Mouse (Mus musculus): Measurements from ENCODE around the gene Plac1.

The Plac1 gene

DNA sequence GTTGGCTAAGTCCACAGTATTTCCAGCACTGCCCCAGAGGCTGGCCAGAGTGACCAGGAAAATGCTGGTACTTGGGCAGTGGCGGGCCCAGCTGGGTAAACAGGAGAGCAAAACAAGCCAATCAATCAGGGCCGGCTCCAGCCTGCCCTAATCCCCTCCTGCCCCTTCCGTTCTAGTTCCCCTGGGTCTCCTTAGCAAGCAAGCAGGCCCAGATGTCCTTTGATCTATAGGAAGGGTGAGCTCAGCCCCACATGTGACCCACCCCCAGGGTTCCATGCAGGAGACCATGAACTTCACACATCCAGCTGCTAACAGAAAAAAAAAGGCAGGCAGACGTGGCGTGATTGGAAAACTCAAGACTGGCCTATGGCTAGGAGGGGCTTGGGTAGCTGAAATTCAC is 43.5 kb downstream of the Plac1 start:
- no peak for DNase-seq

- DNase-seq, result no peak
These were observed 51.2 kb downstream of the Plac1 start for GRCm38 (mm10) chrX:53188692-53189091.

- no peak for DNase-seq
These were observed 60.1 kb downstream of the Plac1 start for GRCm38 (mm10) chrX:53179801-53180200.

DNA sequence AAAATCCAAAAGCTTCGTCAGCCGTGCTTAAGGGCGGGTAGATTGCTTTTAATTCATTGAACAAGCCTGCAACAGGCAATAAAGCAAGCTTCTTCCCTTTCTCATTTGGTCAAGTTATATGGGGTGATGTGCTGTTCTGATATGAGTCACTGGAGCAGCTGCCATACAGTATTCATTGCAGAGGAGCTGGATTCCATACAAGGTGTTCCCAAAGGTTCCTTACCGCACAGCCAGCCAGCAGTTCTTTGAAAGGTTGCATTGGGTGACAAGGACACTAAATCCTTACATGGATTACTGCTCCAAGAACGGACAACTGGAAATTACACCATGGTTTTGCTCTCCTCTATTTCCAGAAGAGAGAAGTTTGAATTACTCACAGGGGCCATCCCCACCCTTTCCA is 63.6 kb downstream of the Plac1 start:
- no peak for DNase-seq

DNA sequence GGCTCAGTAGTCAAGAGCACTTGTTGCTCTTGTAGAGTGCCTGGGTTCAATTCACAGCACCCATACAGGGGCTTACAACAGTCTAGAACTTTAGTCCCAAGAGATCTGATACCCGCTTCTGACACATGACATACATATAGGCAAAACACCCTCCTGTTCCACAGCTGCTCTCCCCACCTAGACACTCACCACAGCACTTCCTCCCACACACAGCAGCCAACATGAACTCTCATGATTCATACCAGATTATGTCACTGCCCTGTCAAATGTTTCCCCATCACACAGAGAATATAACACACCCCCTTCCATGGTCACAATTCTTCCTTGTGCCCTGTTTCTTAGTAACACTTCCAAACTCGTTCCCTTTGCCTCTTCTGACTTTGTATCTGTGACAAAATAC is 71.3 kb downstream of the Plac1 start:
- no peak for DNase-seq

DNA sequence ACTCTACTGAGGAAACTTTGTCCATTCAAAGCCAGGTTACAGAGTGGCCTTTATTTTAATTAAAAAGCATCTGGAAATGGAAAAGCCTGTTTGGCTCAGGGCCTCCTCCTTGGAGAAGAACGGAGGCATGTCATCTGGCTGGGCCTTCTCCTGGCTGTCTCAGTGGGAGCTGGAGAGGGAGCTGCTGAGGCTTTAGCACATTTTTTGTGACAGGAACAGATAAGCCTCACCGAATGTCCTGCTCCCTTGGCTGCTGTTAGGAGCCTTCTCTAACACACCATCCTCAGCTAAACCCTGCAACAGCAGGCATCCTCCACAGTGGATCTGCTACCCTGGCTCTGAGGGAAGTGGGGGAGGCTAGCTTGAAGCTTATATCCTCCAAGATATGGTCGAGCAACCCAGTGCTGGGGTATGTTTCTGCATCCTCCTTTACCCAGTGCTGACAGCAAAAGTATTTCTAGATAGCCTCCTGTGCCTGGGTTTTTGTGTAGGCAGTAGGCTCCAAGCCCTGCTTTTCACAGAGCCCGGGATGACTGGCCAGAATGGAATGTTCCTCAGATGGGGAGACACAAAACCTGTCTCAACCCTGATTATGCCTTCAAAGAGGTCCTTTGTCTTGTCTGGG is 72.9 kb downstream of the Plac1 start:
- DNase-seq, result no peak

- peak; percentile 5 for DNase-seq
These were observed 73.5 kb downstream of the Plac1 start for GRCm38 (mm10) chrX:53166251-53166900.

- no peak for DNase-seq
These were observed 77.3 kb downstream of the Plac1 start for GRCm38 (mm10) chrX:53162589-53162988.

DNA sequence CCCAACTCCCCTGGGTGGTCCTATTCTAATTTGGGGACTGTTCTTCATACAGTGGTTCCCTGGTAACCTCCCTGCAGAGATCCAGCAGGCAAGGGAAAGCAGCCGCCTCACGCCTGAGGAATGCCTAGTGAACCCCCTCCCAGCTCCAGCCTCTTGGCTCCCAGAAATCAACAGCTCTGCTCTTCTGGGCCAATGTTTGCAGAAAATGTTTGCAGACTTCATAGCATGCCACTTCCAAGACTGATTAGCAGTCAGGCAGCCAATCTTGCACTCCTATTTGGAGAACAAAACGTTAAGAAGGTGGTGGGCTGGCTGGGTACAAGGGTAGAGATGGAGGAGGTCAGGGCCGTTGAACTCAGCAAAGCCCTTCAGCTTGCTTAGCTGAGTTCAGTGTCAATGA is 78.3 kb downstream of the Plac1 start:
- DNase-seq, result peak; percentile 49

DNA sequence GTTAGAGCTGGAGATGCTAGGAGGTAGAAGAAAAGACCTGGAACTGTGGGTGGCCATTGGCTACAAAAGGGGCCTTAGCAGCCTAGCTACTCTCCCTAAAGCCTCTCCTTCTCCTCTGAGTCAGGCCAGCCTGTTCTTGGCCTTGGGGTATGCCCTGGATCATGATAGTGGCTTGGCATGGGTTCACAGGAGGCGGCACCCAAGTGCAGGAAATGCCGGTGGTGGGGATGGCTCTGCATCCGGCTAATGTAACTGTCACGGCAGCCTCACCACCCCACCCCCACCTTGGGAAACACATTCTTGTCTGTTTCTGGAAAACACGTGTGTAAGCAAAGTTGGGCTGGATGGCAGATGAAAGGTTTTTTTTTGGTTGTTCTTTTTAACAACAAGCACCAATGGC is 78.8 kb downstream of the Plac1 start:
- DNase-seq, result peak; percentile 73

GRCm38 (mm10) chrX:53148039-53148438 is 91.9 kb downstream of the Plac1 start:
- no peak for DNase-seq

DNA sequence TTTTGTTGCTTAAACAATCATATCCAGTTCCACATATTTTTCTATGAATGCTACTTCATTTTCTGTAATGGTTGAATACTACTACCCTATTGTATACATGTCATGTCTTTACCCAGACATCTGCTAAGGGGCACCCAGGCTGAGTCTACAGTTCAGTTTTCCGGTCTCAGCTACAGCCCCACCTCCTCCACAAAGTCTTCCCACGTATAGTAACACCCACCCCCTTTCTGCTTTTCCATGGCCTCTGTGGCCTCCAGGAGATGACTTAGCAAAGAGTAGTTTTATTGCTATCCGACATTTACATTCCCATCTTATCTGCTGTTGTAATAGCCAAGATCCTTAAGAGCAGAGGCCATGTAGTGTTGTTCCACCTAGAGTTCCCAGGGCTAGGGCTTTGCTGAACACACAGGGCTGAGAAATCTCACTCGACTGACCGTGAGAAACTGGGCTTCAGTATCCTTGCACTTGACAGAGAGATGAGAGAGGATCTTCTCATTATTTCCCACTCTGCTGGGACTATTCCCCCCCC is 93.5 kb downstream of the Plac1 start:
- DNase-seq, result no peak

- DNase-seq, result no peak
These were observed 100.3 kb downstream of the Plac1 start for GRCm38 (mm10) chrX:53139641-53140040.

- no peak for DNase-seq
These were observed 102.8 kb downstream of the Plac1 start for GRCm38 (mm10) chrX:53137066-53137465.

DNA sequence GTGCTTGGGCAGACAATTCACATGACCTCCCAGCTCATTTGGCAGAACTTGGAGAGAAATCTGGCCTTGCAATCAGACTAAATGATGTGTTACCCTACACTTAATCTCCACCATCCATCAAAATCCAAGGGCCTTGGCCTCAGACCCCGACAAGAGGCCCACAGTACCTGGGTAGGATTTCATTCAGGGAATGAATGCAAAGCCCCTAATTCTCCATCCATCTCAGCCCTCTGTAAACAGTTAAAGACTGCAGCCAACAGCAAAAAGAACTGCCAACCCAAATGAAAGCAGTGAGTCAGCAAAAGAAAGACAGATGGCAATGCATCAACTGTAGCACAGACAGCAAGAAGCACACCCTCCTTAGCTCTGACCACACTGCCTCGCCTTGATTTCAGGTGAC is 110.4 kb downstream of the Plac1 start:
- DNase-seq, result no peak

GRCm38 (mm10) chrX:53126492-53127033 is 113.3 kb downstream of the Plac1 start:
- no peak for DNase-seq

DNA sequence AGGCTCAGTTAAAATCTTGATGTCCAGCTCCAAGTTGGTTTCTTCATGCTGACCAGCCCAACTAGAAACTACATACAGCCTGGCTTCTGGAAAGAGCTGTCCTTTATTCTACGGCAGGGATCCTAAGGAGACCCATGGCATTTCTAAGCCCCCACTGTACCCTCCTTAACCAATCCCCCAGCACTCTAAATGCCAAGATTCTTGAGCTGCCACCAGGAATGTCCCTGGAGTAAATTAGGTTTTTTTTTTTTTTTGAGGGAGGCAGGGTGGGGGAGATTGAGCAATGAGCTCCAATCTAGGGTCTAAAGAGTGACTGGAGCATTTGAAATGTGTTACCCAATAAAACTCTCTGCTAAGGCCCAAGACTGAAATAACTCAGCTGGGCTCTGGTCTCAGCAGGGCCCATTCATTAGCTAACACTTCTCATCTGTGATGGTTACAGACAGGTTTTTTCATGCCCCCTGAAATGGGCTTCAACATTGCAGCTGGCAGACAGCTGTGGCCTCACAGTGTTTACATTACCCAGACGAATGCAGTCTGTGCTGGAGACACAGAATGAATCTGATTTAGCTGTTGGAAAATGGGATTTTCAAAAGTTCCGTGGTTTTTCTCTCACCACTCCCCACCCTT is 114.0 kb downstream of the Plac1 start:
- peak; percentile 24 for DNase-seq

DNA sequence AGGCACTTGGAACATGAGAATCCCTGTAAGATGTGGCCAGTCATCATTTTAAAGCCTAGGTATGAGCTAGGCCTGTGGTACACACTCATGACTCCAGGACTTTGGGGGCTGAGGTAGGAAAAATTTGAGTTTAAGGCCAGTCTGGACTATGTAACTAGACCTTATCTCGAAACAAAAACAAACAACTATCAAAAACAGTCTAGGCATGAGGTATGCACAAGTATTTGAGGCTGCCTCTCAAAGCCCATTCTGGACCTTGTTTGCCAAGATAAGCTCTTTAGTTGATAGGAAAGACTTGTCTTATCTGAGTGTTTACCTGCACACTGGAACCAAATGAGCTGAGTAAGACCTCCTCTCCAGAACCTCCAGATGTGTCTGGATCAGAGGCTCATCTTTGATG is 116.3 kb downstream of the Plac1 start:
- DNase-seq, result peak; percentile 26

- no peak for DNase-seq
These were observed 121.3 kb downstream of the Plac1 start for GRCm38 (mm10) chrX:53118631-53119030.

DNA sequence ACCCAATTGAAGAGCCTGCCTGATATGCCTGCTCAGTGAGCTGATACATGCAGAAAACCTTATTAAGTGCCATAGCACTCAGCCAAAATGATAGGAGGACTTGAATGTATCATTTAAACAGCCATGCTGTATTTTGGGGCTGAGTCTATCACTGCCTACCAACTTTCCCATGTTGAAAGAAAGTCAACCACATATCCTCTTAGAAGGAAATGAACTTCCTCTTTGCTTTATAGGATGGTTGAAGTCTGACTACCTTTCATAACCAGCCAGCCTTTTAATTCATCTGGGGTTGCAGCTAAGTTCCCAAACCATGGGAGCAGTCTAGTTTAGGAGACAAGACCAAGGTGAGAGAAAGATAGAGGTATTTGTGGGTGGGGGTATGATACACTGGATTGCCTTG is 121.9 kb downstream of the Plac1 start:
- DNase-seq, result no peak

- DNase-seq, result no peak
These were observed 124.9 kb downstream of the Plac1 start for GRCm38 (mm10) chrX:53114994-53115393.

- DNase-seq, result no peak
These were observed 129.8 kb downstream of the Plac1 start for GRCm38 (mm10) chrX:53110142-53110541.

DNA sequence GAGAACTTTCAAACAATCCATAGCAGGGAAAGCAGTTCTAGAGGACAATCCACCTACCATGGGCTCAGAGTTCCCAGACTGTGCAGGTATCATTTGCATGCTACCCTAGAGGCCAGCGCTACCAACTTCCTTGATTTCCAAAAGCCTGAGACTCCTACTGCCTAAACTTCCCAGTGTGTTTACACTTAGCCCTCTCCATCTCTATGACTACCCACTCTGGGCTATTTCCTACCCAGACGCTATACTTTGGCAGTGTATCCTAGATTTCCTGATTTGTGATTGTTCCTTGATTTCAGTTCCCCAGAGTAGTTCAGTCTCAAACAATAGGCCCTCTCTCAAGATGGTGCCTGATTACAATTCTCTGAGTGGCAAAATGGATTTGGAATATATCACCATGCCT is 132.8 kb downstream of the Plac1 start:
- peak; percentile 26 for DNase-seq

- no peak for DNase-seq
These were observed 138.7 kb downstream of the Plac1 start for GRCm38 (mm10) chrX:53101165-53101564.

Measured in lung, postnatal 36 days (tissue).